Mouse (Mus musculus): ENCODE measurements at regions not wholly inside any gene's neighbourhood (a gene's known extent, or its start where the extent isn't known, plus 50 kb on each side); places are given as distances from the start of the nearest gene placed in this dataset.

- TF ChIP-seq CTCF (conservative IDR thresholded peaks at IDR 0.05; ENCODE audit: low read length) (no peak), POU5F1 (IDR thresholded peaks at IDR 0.05; ENCODE audit: borderline replicate concordance, low read length) (no peak), NANOG (IDR thresholded peaks at IDR 0.05; ENCODE audit: borderline replicate concordance, low read length) (no peak)
Measured at GRCm38 (mm10) chr10:43765829-43766486, 135.6 kb downstream of the Qrsl1 start.

Measured in E14TG2a.4 (cell line).